7 mouse cellular contexts compared by ENCODE assay signal in genomic region chr4:126286492-126286891, GRCm38 (mm10). TPM values are rescaled to one million over a fixed set of nuclear protein-coding genes. Genes with fewer than 3 reads are reported as not detected.
A peak's percentile ranks its signal among the peaks of the same experiment; 100 is the strongest.
DNase-seq lines count a peak whose midpoint lies in the region; ATAC-seq and TF ChIP-seq lines count a peak whose summit lies in the region.

Col8a2 (plus strand) TSS chr4:126286793.

- H3K36me3 ChIP-seq in embryonic facial prominence, embryonic 10.5 days (replicated peaks) = no peaks in the 10 kb centered on the region
- H3K36me3 ChIP-seq in hindbrain, postnatal 0 days (ENCODE audit: insufficient read depth, low read length) = no peaks in the 10 kb centered on the region
- no peaks in the 10 kb centered on the region for H3K36me3 ChIP-seq in lung, embryonic 15.5 days
- H3K36me3 ChIP-seq in stomach, embryonic 15.5 days = no peaks in the 10 kb centered on the region

- no peaks in the 10 kb centered on the region for H3K4me1 ChIP-seq in bone marrow macrophage, adult 2 months (ENCODE audit: control insufficient read depth, insufficient read depth, low read length)
- peaks cover 71% of the 10 kb centered on the region for H3K4me1 ChIP-seq in embryonic facial prominence, embryonic 10.5 days
- no peaks in the 10 kb centered on the region for H3K4me1 ChIP-seq in hindbrain, postnatal 0 days (ENCODE audit: insufficient read depth, low read length)
- peaks cover 25% of the 10 kb centered on the region for H3K4me1 ChIP-seq in lung, embryonic 15.5 days
- H3K4me1 ChIP-seq in stomach, embryonic 15.5 days = peaks cover 12% of the 10 kb centered on the region

- H3K9me3 ChIP-seq in embryonic facial prominence, embryonic 10.5 days = 0 out of 2 replicates have a peak, but pooled peaks cover 7% of the 10 kb centered on the region
- no peaks in the 10 kb centered on the region for H3K9me3 ChIP-seq in hindbrain, postnatal 0 days (ENCODE audit: low read length)
- H3K9me3 ChIP-seq in lung, embryonic 15.5 days = no peaks in the 10 kb centered on the region
- no peaks in the 10 kb centered on the region for H3K9me3 ChIP-seq in stomach, embryonic 15.5 days

- no peak for ATAC-seq in hindbrain, postnatal 0 days
- peak; percentile 68 for ATAC-seq in lung, embryonic 15.5 days (ENCODE audit: borderline replicate concordance, extremely low read depth, low FRiP score, low TSS enrichment)
- no peak; the same call in 1 of the 2 replicates for ATAC-seq in stomach, embryonic 15.5 days (ENCODE audit: insufficient read depth, low FRiP score, low read depth)

- WGBS in embryonic facial prominence, embryonic 10.5 days = 2% methylated on average over 42 of the region's 42 CpGs
- WGBS in hindbrain, postnatal 0 days = 5% methylated on average over 29 of the region's 42 CpGs
- 1% methylated on average over 31 of the region's 42 CpGs for WGBS in lung, embryonic 15.5 days
- 2% methylated on average over 38 of the region's 42 CpGs for WGBS in stomach, embryonic 15.5 days

- DNase-seq in embryonic facial prominence, embryonic 10.5 days (ENCODE audit: low spot score) = peak; percentile 61
- no peak for DNase-seq in hindbrain, postnatal 0 days (ENCODE audit: low spot score)
- no peak for DNase-seq in spleen, adult 18-20 months
- no peak for DNase-seq in frontal cortex, postnatal 10 days (ENCODE audit: low spot score in 2 of 2)

- H3K27ac ChIP-seq in bone marrow macrophage, adult 2 months (ENCODE audit: insufficient read depth, low read depth, low read length) = no peak within 1 kb of the TSS
- H3K27ac ChIP-seq in embryonic facial prominence, embryonic 10.5 days (replicated peaks) = peak within 1 kb of the TSS; percentile 68
- H3K27ac ChIP-seq in hindbrain, postnatal 0 days = no peak within 1 kb of the TSS
- no peak within 1 kb of the TSS for H3K27ac ChIP-seq in lung, embryonic 15.5 days
- H3K27ac ChIP-seq in stomach, embryonic 15.5 days = peak within 1 kb of the TSS; percentile 63; the same call in 1 of the 2 replicates

- H3K4me2 ChIP-seq in hindbrain, postnatal 0 days (ENCODE audit: low read depth, low read length) = peak within 1 kb of the TSS; percentile 43
- H3K4me2 ChIP-seq in lung, embryonic 15.5 days = peak within 1 kb of the TSS; percentile 87
- peak within 1 kb of the TSS; percentile 84 for H3K4me2 ChIP-seq in stomach, embryonic 15.5 days

- no peak for TF ChIP-seq CTCF in bone marrow macrophage, adult 2 months (IDR thresholded peaks at IDR 0.05; ENCODE audit: low read depth, low read length)
- TF ChIP-seq CTCF in hindbrain, postnatal 0 days (IDR thresholded peaks at IDR 0.05; ENCODE audit: low read depth) = no peak

- H3K9ac ChIP-seq in hindbrain, postnatal 0 days (replicated peaks; ENCODE audit: low read length) = peak within 1 kb of the TSS; percentile 28; the same call in 1 of the 2 replicates
- H3K9ac ChIP-seq in lung, embryonic 15.5 days = peak within 1 kb of the TSS; percentile 42; the same call in 1 of the 2 replicates
- peak within 1 kb of the TSS; percentile 60 for H3K9ac ChIP-seq in stomach, embryonic 15.5 days

- H3K27me3 ChIP-seq in embryonic facial prominence, embryonic 10.5 days (replicated peaks; ENCODE audit: low read depth, poor library complexity, severe bottlenecking) = peaks cover 88% of the 10 kb centered on the region
- H3K27me3 ChIP-seq in hindbrain, postnatal 0 days (ENCODE audit: insufficient read depth, low read length) = peaks cover 13% of the 10 kb centered on the region
- H3K27me3 ChIP-seq in lung, embryonic 15.5 days = peaks cover 46% of the 10 kb centered on the region
- H3K27me3 ChIP-seq in stomach, embryonic 15.5 days (replicated peaks) = peaks cover 33% of the 10 kb centered on the region

- no peak for TF ChIP-seq POLR2A in bone marrow macrophage, adult 2 months (IDR thresholded peaks at IDR 0.05; ENCODE audit: borderline replicate concordance, low read depth, low read length)

- H3K4me3 ChIP-seq in bone marrow macrophage, adult 2 months (ENCODE audit: insufficient read depth, low read length) = peak within 1 kb of the TSS; percentile 40
- H3K4me3 ChIP-seq in embryonic facial prominence, embryonic 10.5 days = peak within 1 kb of the TSS; percentile 59
- H3K4me3 ChIP-seq in hindbrain, postnatal 0 days (ENCODE audit: low read length) = peak within 1 kb of the TSS; percentile 27
- H3K4me3 ChIP-seq in lung, embryonic 15.5 days = peak within 1 kb of the TSS; percentile 49
- H3K4me3 ChIP-seq in stomach, embryonic 15.5 days (replicated peaks) = peak within 1 kb of the TSS; percentile 54

RNA-seq across cellular contexts. Expression of gene Col8a2, which starts in this region (rescaled TPM):
- polyA plus RNA-seq in bone marrow macrophage, adult 2 months (2012; ENCODE audit: insufficient read depth, insufficient read length, missing spikeins) = not detected in 2 replicates
- polyA plus RNA-seq in embryonic facial prominence, embryonic 10.5 days (2016; fragmentation: Nextera tagmentation; extraction: Ambion mirVana) = 7.3 and 11.2 TPM in 2 replicates
- total RNA-seq in hindbrain, postnatal 0 days (2014; rRNA removed) = 11.6 and 17.7 TPM in 2 replicates
- 5.5 and 5.9 TPM in 2 replicates for polyA plus RNA-seq in hindbrain, postnatal 0 days (2015; fragmentation: Nextera tagmentation; extraction: Ambion mirVana)
- polyA plus RNA-seq in lung, embryonic 15.5 days (2015; fragmentation: Nextera tagmentation; extraction: Ambion mirVana) = 5.4 and 5.8 TPM in 2 replicates
- polyA plus RNA-seq in stomach, embryonic 15.5 days (2015; fragmentation: Nextera tagmentation; extraction: Ambion mirVana) = 13.4 and 14.2 TPM in 2 replicates

Comparison
In these comparisons a context has a peak if more than half of its experiments do, and no peak if none do; other contexts are left out.
1. H3K27ac ChIP-seq: peak in embryonic facial prominence, embryonic 10.5 days (single experiment) and stomach, embryonic 15.5 days (single experiment); none in bone marrow macrophage, adult 2 months (single experiment), hindbrain, postnatal 0 days (single experiment) and lung, embryonic 15.5 days (single experiment).
2. Peak in every context shown above with its lines, with median percentiles within 50 percentile points of each other: H3K4me3 ChIP-seq, H3K4me2 ChIP-seq and H3K9ac ChIP-seq.